Mouse (Mus musculus): ENCODE measurements around the gene Scml4.

The Scml4 gene

GRCm38 (mm10) chr10:42903054-42903453 is 42.9 kb downstream of the Scml4 start:
- DNase-seq (ENCODE audit: low read depth): no peak

DNA sequence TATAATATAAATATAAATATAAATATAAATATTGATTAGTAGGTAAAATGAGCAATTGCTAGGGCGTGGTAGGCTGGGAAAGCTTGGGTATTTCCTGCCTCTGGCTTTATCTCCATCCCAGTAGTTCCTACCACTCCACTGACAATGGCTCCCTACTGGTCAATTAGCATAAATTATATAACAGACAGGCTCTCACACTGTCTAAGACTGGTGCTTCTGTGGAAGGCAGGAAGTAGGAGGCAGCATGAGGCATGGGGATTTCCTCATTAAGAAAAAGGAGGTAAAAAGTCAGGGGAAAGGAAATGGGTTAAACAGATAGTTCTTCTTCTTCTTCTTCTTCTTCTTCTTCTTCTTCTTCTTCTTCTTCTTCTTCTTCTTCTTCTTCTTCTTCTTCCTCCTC is 48.4 kb downstream of the Scml4 start:
- peak; percentile 46 for DNase-seq (ENCODE audit: low read depth)

DNA sequence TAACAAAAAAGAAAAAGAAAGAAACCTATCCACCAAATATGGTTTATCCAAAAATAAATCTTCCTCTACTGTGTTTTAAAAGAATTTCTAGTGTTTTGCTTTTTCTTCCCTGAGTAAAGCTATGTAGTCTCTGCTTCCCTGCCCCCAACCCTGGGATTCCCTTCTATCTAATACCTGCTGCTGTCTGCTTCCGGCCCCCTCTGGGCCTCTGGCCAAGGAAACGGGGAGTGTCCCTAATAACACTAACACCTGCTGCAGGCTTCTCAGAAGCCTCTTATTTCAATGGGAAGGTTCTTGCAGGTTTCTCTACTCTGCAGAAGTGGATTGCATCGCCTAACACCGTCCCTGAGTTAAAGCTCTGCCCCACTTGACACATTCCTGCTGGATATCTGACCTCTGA is 50.4 kb downstream of the Scml4 start:
- DNase-seq (ENCODE audit: low read depth): no peak

GRCm38 (mm10) chr10:42912056-42912455 is 51.9 kb downstream of the Scml4 start:
- no peak for DNase-seq (ENCODE audit: low read depth)

DNA sequence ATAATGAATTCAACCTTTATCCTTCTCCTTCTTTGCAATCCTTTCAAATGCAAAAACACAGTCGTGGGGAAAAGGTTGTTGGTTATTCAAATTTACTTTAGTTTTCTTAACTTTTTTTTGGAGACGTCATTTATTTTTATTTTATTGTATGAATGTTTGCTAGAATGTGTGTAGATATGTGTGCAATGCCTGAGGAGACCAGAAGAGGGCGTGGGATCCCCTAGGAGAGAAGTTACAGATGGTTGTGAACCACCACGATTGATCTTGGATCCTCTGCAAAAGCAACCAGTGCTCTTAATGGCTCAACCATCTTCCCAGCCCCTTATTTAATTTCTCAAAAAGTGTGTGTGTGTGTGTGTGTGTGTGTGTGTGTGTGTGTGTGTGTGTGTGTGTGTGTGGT is 53.0 kb downstream of the Scml4 start:
- DNase-seq (ENCODE audit: low read depth): no peak

- DNase-seq (ENCODE audit: low read depth): no peak
Measured at GRCm38 (mm10) chr10:42914146-42914545, 54.0 kb downstream of the Scml4 start.

- no peak for DNase-seq (ENCODE audit: low read depth)
Measured at GRCm38 (mm10) chr10:42917355-42917754, 57.2 kb downstream of the Scml4 start.

DNA sequence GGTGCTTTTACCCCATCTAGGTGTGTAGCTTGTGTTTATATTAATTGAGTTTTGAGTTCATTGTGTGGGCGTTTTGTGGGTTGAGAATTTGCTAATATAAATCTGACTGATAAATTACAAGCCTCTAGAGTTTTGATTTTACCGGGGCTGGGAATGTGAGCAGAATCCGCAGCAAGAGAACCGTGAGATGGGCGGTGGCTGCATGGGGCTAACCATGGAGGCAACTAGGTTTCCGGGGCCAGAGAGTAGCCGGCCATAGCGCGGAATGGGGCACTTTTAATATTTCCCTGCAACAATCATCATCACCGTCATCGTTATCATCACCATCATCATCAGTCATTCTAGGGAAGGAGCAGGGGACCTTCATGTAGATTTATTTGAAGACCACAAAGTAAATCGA is 59.6 kb downstream of the Scml4 start:
- DNase-seq (ENCODE audit: low read depth): no peak

DNA sequence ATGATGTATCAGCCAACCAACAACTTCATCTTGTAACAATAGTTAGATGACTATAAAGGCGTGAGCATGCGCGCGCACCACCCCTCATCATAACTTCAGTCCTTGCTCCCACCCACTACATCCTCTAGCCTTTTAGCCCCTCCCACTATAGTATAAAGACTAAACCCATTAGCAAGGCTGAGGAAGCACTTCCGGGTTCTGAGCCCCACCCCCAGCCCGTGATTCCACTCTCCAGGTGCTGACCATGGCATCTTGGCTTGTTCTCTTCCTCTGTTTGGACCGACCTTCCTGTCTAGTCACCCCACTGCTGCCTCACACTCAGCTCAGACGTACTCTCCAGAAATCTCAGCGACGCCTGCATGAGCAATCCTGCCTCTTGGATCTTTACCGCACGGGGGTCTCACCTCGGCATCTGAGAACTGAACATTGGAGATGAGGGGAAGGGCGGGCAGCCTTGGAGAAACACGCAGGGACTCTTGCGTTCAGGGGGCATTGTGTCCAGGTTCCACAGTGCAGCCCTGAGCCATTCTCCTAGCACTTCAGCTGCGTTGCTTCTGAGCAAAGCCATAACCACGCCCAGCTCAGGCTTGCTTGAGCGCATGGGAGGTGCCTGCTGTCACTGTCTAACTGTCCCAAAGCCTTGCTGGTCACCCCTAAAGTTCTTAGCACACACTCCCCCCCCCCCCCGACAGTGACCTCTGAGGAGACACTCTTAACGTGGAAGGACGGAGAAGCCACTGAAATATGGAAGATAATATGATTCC is 65.1 kb downstream of the Scml4 start:
- no peak for DNase-seq (ENCODE audit: low read depth)

DNA sequence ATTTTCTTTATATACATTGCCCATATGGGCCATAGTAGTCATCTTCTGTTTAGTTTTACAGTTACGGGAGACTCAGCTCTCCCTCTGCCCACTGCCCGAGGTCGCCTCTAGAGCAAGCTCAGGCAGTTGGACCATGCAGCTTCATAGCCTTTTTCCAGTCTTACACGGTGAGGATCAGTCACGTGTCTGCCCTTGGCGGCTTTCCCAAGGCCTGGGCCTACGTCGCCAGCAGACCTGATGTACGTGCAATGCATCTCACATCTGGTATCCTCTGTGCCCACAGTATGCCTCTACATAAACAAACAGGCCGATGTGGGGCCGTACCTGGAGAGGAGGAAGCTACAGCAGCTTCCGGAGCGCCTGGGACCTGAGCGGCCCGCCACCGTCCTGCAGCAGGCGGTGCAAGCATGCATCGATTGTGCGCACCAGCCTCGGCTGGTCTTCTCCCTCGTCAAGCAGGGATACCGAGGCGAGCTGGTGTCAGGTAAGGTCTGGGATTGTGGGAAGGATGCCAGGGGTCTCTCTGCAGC is 70.0 kb downstream of the Scml4 start:
- DNase-seq (ENCODE audit: low read depth): no peak

DNA sequence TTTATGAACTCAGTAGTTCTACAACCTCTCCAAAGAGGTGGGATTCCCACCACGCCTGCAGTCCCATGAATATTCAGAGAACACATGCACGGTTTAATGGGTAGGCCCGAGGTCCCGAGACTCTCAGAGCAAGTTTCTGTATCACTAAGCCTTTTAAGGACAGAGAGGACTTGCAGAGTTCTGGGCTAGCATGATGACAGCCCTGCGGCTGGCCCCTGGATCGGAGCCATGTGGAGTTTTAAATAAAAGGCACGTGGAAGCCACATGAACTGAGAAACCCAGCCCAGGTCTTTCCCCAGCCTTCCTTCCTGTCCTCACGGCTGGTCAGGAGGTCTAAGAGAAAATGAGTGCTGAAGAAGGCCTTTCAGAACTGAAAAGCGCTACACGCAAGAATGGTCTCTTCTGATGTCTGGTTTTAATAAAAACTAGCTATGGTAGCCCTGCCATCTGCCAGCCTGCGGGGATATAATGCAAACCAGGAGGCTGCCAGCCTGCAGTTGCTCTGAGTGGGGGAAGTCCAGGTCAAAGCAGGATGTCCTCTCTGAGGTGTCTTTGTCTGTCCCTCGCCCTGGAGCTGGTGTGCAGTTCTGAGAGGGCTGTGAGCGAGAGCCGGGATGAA is 72.8 kb downstream of the Scml4 start:
- DNase-seq (ENCODE audit: low read depth): no peak

GRCm38 (mm10) chr10:42934672-42935071 is 74.5 kb downstream of the Scml4 start:
- DNase-seq (ENCODE audit: low read depth): peak; percentile 29

DNA sequence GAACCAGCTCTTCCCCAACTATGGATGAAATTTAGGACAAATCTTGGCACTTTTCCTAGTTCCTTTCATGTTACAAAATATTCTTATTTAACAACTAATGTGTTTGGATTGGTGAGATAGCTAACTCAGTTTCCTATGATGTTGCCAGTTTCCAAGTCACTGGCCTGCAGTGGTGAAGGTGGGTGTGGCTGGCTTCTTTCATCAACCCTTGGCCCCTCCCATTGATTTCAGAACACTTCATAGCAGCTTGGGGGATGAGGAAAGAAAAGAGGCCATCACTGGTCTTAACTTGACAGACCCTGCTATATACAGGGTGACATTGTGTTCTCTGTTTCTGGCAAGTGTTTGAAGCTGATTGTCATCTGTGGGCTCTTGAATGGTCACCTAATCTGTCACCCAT is 76.0 kb downstream of the Scml4 start:
- DNase-seq (ENCODE audit: low read depth): no peak

DNA sequence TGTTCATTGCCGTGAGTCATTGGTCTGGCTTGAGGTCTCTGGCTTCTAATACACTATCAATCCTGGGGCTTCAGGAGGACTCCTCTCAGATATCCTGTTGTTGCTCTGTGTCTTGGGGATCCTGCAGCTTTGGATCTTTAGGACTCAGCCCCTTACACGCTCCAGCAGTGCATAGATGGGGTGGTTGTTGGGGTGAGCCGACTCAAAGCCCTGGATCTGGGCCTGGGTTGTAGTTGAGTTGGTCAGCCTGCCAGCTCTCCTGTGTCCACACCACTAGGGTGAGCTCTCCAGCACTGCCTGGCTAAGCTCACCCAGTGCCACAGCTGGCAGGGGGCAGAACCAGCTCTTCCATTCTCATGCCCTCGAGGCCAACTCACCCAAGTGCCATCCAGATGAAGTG is 78.2 kb downstream of the Scml4 start:
- no peak for DNase-seq (ENCODE audit: low read depth)

DNA sequence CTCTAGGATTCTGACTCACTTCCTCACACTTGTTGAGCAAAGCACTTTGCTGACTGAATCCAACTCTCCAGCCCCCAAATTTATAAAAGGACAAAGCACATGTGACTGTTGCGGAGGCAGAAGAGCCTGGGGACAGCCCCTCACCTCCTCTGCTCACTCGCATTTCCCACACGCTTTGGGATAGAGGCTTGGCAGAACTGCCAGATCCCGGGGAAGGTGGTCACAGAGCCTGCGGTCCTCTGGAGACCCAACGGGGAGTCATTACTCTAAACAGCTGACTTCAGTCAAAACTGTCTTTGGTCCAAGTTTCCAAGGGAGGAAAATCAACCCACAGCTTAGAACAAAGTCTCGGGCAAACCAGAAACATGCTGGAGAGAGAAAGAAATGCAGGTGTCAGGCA is 79.5 kb downstream of the Scml4 start:
- DNase-seq (ENCODE audit: low read depth): no peak

DNA sequence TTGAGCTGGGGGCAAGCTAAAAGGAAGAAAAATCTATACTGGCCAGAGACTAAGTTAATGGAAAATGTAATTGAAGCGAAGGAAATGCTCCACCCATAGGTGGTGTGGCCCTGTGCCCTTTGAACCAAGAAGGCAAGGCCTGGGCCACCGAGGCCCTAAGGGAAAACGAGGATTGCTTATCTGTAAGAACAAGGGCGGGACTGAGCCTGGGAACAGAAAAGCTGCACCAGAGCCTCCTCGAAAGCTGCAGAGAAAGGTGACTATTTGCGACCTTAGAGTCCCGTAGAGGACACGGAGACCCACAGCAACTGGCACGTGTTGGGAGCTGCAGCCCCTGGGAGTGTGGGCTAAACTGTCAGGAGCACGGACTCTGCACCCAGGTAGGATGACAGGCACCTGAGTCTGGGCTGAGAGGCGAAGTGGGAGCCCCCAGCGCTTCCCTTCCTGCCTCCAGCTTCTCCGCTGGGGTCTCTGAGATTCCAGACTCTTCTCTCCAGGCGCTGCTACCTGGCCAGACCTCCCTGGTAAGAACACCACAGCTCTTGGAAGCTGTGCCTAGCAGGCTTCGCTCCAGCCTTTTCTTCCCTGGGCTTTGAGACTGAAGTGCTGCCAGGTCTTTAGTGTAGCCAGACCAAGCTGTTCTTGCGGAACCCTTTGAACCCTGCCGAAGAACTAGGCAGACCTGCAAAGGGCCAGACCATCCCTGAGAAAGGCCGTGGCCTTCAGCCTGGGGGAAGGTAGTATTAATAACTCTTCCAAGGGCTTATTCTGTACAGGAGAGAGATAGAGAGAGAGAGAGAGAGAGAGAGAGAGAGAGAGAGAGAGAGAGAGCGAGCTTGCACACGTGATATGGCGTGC is 80.3 kb downstream of the Scml4 start:
- no peak for DNase-seq (ENCODE audit: low read depth)

DNA sequence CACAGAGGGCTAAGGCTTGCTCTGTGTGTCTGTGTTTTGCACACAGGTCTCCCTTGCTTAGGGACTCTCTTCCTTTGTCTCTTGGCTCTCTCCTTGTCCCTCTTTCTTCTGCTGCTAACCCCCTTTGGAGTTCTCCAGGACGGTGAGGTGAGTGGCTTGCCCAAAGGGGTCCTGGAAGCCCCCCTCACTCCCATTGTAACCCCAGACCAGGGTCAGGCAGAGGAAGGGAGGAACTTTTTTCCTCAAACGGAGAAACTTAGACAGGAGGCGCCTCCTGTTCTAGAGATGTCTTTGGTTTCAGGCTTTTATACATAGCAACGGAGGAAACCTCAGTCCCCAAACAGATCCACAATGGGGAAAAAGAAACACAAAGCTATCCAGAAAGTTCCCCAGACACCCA is 81.1 kb downstream of the Scml4 start:
- no peak for DNase-seq (ENCODE audit: low read depth)

DNA sequence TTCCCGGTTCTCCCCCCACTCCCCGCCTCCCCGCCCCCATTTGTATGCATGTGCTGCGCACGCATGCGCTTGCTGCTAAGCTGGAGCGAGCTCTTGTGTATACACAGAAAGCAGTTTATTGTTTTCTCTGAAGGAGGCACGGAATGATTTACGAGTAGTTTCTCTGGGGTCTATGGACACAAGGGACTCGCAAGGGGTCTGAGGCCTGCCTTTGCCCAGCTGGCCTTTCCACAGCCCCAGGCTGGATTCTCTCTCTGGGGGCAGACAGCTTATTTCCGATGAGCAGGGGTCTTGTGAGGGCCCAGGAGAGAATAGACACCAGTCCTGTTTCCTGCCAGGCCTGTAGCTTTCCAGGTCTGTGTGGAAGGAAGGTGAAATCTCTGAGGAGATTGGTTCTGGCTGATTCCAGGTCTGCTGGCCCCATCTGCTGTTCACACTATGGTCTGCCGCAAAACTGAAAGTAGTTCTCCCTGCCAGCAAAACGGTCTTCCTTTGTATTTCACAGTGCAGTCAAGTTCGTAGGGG is 81.6 kb downstream of the Scml4 start:
- peak; percentile 54 for DNase-seq (ENCODE audit: low read depth)

- peak; percentile 52 for DNase-seq (ENCODE audit: low read depth)
Measured at GRCm38 (mm10) chr10:42942300-42942699, 82.1 kb downstream of the Scml4 start.

DNA sequence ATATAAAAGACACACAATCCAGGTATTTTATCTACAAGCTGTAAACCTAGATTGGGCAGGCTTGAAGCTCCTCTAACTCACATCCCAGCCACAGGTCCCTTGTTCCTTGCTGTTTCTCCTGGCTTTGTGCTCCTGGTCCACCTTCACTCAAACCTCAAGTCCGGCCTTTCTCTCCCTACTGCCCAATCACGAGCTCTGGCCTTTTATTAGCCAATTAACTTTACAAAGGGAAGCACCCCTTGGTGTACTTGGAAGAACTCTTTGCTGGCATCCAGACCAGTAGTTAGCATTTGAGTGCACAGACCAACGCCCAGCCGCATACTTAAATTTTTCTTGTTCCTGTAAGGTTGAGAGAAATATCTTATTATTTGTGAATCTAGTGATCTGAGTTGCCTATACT is 85.1 kb downstream of the Scml4 start:
- DNase-seq (ENCODE audit: low read depth): no peak

DNA sequence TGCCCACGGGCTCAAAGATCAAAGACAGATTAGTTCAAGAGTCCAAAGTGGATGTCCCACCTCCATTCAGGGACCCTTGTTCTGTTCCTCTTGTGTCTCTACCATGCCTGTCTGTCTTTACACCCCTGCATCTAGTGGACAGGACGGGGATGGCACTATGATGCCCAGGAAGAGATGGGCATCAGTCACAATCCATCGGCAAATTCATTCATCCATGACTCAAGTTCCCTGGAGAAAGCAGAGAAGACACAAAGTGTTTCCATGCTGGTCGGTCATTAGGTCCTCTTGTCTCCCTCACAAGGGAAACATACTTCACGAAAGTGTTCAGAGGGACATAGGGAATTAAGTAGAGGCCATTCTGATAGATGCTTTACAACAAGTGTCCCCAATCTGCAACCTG is 87.2 kb downstream of the Scml4 start:
- no peak for DNase-seq (ENCODE audit: low read depth)

DNA sequence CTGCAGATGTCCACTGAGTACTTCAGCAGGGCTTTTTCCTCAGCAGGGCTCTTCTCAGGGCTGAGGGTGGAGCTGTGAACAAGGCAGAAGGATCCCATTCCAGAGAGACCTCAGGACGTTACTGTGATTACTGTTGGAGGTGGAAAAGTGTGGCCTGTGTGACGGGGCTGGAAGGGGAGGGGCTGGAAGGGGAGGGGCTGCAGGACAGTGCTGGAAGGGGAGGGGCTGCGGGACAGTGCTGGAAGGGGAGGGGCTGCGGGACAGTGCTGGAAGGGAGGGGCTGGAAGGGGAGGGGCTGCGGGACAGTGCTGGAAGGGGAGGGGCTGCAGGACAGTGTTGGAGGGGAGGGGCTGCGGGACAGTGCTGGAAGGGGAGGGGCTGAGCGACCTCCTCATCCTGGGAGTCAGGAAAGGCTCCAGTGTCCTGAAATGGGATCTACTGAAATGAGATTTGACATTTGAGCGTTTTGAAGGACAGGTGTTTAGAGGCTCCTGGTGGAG is 90.1 kb downstream of the Scml4 start:
- DNase-seq (ENCODE audit: low read depth): no peak
